Mouse (Mus musculus) embryonic fibroblast, embryonic 13.5 days (primary cell): ENCODE measurements around the gene Selenof. TPM values are rescaled to one million over a fixed set of nuclear protein-coding genes. Genes with fewer than 3 reads are reported as not detected.
A peak's percentile ranks its signal among the peaks of the same experiment; 100 is the strongest.

Source experiments
- H3K27ac ChIP-seq: 2 replicates; pipeline ENCODE4 v1.5.1; 2012; ENCODE audit warnings: low read length, control low read depth, inconsistent platforms; ENCODE audit not compliant: insufficient read depth
- H3K4me1 ChIP-seq: 2 replicates; pipeline ENCODE4 v1.6.1; 2011; ENCODE audit warnings: low read length; ENCODE audit not compliant: control insufficient read depth, insufficient read depth
- H3K4me3 ChIP-seq: 2 replicates; pipeline ENCODE4 v1.5.1; 2011; ENCODE audit warnings: mild to moderate bottlenecking, control low read depth, low read length; ENCODE audit not compliant: insufficient read depth
- CTCF ChIP-seq: IDR thresholded peaks from 2 replicates; pipeline ENCODE4 v1.5.1; 2011; ENCODE audit warnings: mild to moderate bottlenecking, control low read depth, low read length, moderate library complexity, borderline replicate concordance; ENCODE audit not compliant: insufficient read depth
- POLR2A ChIP-seq: IDR thresholded peaks from 2 replicates; pipeline ENCODE4 v1.6.1; 2011; ENCODE audit warnings: low read depth, mild to moderate bottlenecking, control low read depth, low read length, moderate library complexity
- polyA plus RNA-seq: library from polyadenylated mRNA; stranded (reverse); fragments of >200 nt; gene quantifications from 2 replicates; pipeline ENCODE4 v1.2.4, GENCODE M21; 2011; ENCODE audit warnings: low read depth; ENCODE audit not compliant: missing spikeins, insufficient read length

Selenof gene
- polyA plus RNA-seq, 1 experiment = 674 TPM

- H3K27ac ChIP-seq = peak overlapping the region; percentile 94
- H3K4me3 ChIP-seq = no peak overlapping the region
- TF ChIP-seq CTCF = no peak
- TF ChIP-seq POLR2A = no peak
- H3K4me1 ChIP-seq = peaks cover 20% of the 10 kb centered on the region
Measured at GRCm38 (mm10) chr3:144578921-144579320, 8.8 kb downstream of the Selenof start.

- no peak for TF ChIP-seq CTCF
- TF ChIP-seq POLR2A = no peak
- H3K4me3 ChIP-seq = no peak overlapping the region
- peaks cover 20% of the 10 kb centered on the region for H3K4me1 ChIP-seq
- peak overlapping the region; percentile 59 for H3K27ac ChIP-seq
Measured at GRCm38 (mm10) chr3:144579796-144580195, 9.7 kb downstream of the Selenof start.

GRCm38 (mm10) chr3:144580281-144580680, 10.2 kb downstream of the Selenof start:
- Histone ChIP-seq H3K4me1 (peaks cover 20% of the 10 kb centered on the region), H3K27ac (peak overlapping the region; percentile 59; the same call in 1 of the 2 replicates), H3K4me3 (no peak overlapping the region)
- TF ChIP-seq CTCF = no peak
- TF ChIP-seq POLR2A = no peak

GRCm38 (mm10) chr3:144581842-144582241, 11.7 kb downstream of the Selenof start:
- Histone ChIP-seq H3K4me3 (no peak overlapping the region), H3K4me1 (peaks cover 28% of the 10 kb centered on the region), H3K27ac (peak overlapping the region; percentile 94)
- TF ChIP-seq POLR2A (no peak), CTCF (no peak)

- Histone ChIP-seq H3K4me1 (peaks cover 30% of the 10 kb centered on the region), H3K4me3 (no peak overlapping the region), H3K27ac (peak overlapping the region; percentile 94)
- no peak for TF ChIP-seq POLR2A
- TF ChIP-seq CTCF = no peak
Measured at GRCm38 (mm10) chr3:144582306-144582705, 12.2 kb downstream of the Selenof start.

GRCm38 (mm10) chr3:144583789-144584188, 13.7 kb downstream of the Selenof start:
- no peak for TF ChIP-seq POLR2A
- TF ChIP-seq CTCF = no peak
- no peak overlapping the region for H3K4me3 ChIP-seq
- H3K4me1 ChIP-seq = peaks cover 25% of the 10 kb centered on the region
- no peak overlapping the region for H3K27ac ChIP-seq

GRCm38 (mm10) chr3:144584789-144585553, 14.9 kb downstream of the Selenof start:
- TF ChIP-seq POLR2A (no peak), CTCF (no peak)
- Histone ChIP-seq H3K27ac (peak overlapping the region; percentile 38; the same call in 1 of the 2 replicates), H3K4me3 (no peak overlapping the region), H3K4me1 (peaks cover 24% of the 10 kb centered on the region)

GRCm38 (mm10) chr3:144586731-144587130, 16.6 kb downstream of the Selenof start:
- Histone ChIP-seq H3K27ac (peak overlapping the region; percentile 83), H3K4me3 (no peak overlapping the region), H3K4me1 (peaks cover 23% of the 10 kb centered on the region)
- TF ChIP-seq POLR2A = no peak
- no peak for TF ChIP-seq CTCF

GRCm38 (mm10) chr3:144589189-144589890, 19.2 kb downstream of the Selenof start:
- H3K4me3 ChIP-seq = no peak overlapping the region
- peaks cover 20% of the 10 kb centered on the region for H3K4me1 ChIP-seq
- TF ChIP-seq CTCF (no peak), POLR2A (no peak)
- H3K27ac ChIP-seq = peak overlapping the region; percentile 83

GRCm38 (mm10) chr3:144592992-144593785, 23.1 kb downstream of the Selenof start:
- H3K27ac ChIP-seq = no peak overlapping the region
- TF ChIP-seq CTCF (no peak), POLR2A (no peak)
- H3K4me3 ChIP-seq = no peak overlapping the region
- H3K4me1 ChIP-seq = peaks cover 7% of the 10 kb centered on the region
